Mouse (Mus musculus): Measurements from ENCODE around the gene Lypd1. TPM values are rescaled to one million over a fixed set of nuclear protein-coding genes. Genes with fewer than 3 reads are reported as not detected.

Gene Lypd1
- polyA plus RNA-seq (2014; fragmentation: Nextera tagmentation; extraction: Ambion mirVana): 3.1 and 5.1 TPM in 2 replicates

DNA sequence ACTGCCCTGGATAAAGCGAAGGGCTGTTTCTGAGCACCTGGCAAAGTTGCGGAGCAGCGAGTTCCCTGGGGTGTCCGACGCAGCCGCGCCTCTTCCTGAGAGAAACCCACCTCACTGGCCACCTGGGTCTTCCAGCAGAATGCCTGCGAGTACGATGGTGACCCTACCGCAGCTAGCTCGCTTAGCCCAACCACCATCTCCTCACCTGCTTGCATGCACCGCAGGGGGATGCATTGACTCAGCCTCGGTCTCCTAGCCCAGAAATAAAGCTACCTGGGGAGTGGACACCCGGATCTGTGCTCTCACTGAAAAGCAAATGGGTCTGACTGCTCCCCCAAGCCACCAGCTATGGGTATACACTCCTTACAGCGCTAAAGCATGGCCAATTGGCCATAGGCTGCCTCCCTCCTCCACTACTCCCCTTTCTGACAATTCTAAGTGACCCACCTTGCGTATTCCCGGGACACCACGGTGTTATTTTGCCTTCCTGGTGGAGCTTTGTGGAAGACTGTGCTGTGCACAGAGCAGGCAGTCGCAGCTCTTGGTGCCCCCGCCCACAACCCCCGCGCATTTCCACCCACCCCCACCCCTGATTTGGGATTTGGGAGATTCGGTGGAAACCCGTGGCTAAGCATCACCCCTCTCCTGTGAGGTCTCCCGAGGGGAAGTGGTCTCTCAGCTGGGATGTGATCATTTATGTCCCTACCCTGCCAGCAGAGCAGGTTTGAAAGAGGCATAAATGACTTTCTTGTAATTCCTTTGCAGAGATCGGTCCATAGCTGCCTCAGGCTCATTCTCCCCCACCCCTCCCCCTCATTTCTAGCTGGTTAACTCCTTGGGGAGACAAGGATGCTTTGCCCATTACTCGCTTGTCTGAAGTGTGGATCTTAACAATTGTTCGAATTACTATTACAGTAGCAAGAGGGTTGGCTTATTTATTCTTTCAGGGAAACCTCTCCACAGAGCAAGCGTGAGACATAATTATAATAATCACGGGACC, at the start of gene Lypd1:
TSS of gene Lypd1 (minus strand) at position 501 of the 1,000 bp plus-strand sequence.
- Histone ChIP-seq H3K9me3 (ENCODE audit: control insufficient read depth, low read length) (no peaks in the 10 kb centered on the region), H3K4me2 (ENCODE audit: low read depth, low read length, severe bottlenecking) (peak within 1 kb of the TSS; percentile 99), H3K27me3 (ENCODE audit: control insufficient read depth, insufficient read depth, low read length) (peaks cover 14% of the 10 kb centered on the region), H3K4me3 (ENCODE audit: low read depth, low read length) (peak within 1 kb of the TSS; percentile 49), H3K27ac (ENCODE audit: low read depth, low read length) (no peak within 1 kb of the TSS), H3K36me3 (ENCODE audit: control insufficient read depth, insufficient read depth, low read length) (no peaks in the 10 kb centered on the region), H3K4me1 (replicated peaks; ENCODE audit: control insufficient read depth, insufficient read depth, low read length) (peaks cover 8% of the 10 kb centered on the region), H3K9ac (ENCODE audit: low read length) (peak within 1 kb of the TSS; percentile 55)
- peak; percentile 57 for DNase-seq (ENCODE audit: low spot score)
- peak; percentile 12; the same call in 1 of the 2 replicates for ATAC-seq (replicated peaks; ENCODE audit: low FRiP score)
- WGBS: 4% methylated on average over 30 of the region's 30 CpGs

DNA sequence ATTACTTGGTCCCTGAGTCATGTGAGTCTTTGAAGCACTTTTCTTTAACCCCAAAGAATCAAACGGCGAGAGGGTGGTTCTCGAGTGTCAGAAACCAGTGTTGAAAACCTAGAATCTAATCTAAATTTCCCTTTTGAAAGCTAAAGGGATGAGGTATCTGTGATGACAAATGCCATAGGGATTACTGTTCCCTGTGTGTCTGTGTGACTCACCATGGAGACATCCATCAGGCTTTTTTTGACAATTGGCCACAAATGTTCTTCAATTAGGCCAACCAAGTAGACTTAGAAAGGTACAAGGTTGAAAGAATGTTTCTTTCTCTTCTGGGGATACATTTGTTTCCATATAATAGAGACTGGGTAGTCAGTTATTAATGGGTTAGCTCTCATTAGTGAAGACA, 38.1 kb upstream of the Lypd1 start:
- no peaks in the 10 kb centered on the region for H3K27me3 ChIP-seq (ENCODE audit: control insufficient read depth, insufficient read depth, low read length)
- H3K4me3 ChIP-seq (ENCODE audit: low read depth, low read length): no peak overlapping the region
- H3K9ac ChIP-seq (ENCODE audit: low read length): no peak overlapping the region
- ATAC-seq (replicated peaks; ENCODE audit: low FRiP score) (no peak), DNase-seq (ENCODE audit: low spot score) (no peak)
- WGBS: 91% methylated on average over 3 of the region's 3 CpGs
- H3K9me3 ChIP-seq (ENCODE audit: control insufficient read depth, low read length): no peaks in the 10 kb centered on the region
- H3K36me3 ChIP-seq (ENCODE audit: control insufficient read depth, insufficient read depth, low read length): no peaks in the 10 kb centered on the region
- no peaks in the 10 kb centered on the region for H3K4me1 ChIP-seq (replicated peaks; ENCODE audit: control insufficient read depth, insufficient read depth, low read length)
- no peak overlapping the region for H3K4me2 ChIP-seq (ENCODE audit: low read depth, low read length, severe bottlenecking)
- H3K27ac ChIP-seq (ENCODE audit: low read depth, low read length): no peak overlapping the region

DNA sequence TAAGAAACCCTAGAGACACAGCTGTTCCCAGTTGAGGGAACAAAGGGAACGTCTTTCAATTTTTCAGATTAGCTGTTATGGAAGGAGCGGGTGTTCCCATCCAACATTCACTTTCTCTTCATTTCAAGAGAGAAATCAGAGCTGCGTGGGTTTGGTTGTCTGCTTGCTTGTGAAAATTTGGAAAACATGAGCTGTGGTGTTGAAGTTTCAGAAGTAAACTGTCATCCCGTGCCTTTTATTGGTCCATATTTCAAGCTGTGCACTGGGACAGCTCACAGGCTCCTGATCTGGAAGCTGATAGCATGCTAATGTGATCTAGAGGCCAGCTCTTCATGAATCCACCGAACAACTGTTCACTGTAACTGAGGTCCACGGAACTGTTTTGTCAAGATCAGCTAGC, 36.2 kb upstream of the Lypd1 start:
- no peak for DNase-seq (ENCODE audit: low spot score)
- Histone ChIP-seq H3K4me1 (replicated peaks; ENCODE audit: control insufficient read depth, insufficient read depth, low read length) (no peaks in the 10 kb centered on the region), H3K27ac (ENCODE audit: low read depth, low read length) (no peak overlapping the region), H3K36me3 (ENCODE audit: control insufficient read depth, insufficient read depth, low read length) (no peaks in the 10 kb centered on the region), H3K27me3 (ENCODE audit: control insufficient read depth, insufficient read depth, low read length) (no peaks in the 10 kb centered on the region), H3K4me3 (ENCODE audit: low read depth, low read length) (no peak overlapping the region), H3K9ac (ENCODE audit: low read length) (no peak overlapping the region), H3K4me2 (ENCODE audit: low read depth, low read length, severe bottlenecking) (no peak overlapping the region), H3K9me3 (ENCODE audit: control insufficient read depth, low read length) (no peaks in the 10 kb centered on the region)
- WGBS: 82% methylated on average over 6 of the region's 6 CpGs
- no peak for ATAC-seq (replicated peaks; ENCODE audit: low FRiP score)

DNA sequence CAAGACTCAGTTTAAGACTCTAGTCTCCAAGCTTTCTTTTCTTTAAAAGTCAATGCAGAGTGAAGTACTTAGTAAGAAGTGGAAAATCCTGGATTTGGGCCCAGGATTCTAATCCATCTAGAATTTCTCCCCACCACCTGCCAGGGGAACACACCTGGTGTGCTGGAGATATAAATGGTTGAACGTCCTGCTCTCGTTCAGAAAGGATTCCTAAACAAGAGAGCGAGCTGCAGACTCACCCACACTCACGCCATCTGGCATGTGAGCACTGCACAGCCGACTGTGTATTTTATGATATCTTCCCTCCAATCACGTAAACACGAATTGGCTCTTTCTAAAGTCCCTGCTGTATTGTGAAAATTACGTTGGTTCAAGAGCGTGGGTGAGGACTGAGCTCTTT, 32.2 kb upstream of the Lypd1 start:
- Histone ChIP-seq H3K27me3 (ENCODE audit: control insufficient read depth, insufficient read depth, low read length) (no peaks in the 10 kb centered on the region), H3K4me1 (replicated peaks; ENCODE audit: control insufficient read depth, insufficient read depth, low read length) (no peaks in the 10 kb centered on the region), H3K36me3 (ENCODE audit: control insufficient read depth, insufficient read depth, low read length) (no peaks in the 10 kb centered on the region), H3K27ac (ENCODE audit: low read depth, low read length) (no peak overlapping the region), H3K9me3 (ENCODE audit: control insufficient read depth, low read length) (no peaks in the 10 kb centered on the region), H3K4me3 (ENCODE audit: low read depth, low read length) (no peak overlapping the region), H3K9ac (ENCODE audit: low read length) (no peak overlapping the region), H3K4me2 (ENCODE audit: low read depth, low read length, severe bottlenecking) (no peak overlapping the region)
- ATAC-seq (replicated peaks; ENCODE audit: low FRiP score) (no peak), DNase-seq (ENCODE audit: low spot score) (no peak)
- WGBS: 88% methylated on average over 9 of the region's 9 CpGs

DNA sequence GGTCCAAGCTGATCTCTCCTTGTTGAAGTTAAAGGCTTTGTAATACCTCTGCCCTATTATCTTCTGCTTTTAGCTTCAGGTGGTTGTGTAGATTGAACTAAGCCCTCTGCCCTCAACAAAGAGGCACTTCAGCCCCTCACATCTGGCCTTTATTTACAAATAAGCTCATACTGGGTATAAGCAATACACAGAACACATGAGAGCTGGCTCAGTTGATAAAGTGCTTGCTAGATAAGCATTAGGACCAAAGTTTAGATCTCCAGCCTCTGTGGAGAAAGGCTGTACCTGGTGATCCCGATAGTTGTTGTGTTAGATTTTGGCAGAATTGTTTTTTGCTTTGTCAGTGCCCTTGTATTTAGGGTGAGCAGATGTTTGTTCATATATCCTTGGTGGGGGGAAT, 30.4 kb upstream of the Lypd1 start:
- no peak for DNase-seq (ENCODE audit: low spot score)
- no peak overlapping the region for H3K9ac ChIP-seq (ENCODE audit: low read length)
- WGBS: 86% methylated on average over 1 of the region's 1 CpGs

DNA sequence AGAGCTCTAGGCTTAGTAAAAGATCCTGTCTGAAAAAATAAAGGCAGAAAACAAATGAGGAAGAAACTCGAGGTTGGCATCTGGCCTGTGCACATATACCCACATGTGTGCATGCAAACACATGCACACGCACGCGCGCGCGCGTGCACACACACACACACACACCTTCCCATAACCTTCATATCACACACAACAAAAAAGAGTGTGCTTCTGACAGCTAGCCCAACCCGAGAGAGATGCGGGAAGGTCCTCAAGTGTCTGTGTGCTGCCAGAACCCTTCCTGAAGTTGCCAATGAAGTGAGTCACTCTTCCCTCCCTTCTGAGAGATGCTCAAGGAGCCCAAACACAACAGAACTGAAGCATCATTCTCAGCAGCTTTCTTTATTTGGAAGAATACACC, 12.6 kb upstream of the Lypd1 start:
- WGBS: 96% methylated on average over 10 of the region's 10 CpGs
- no peak for DNase-seq (ENCODE audit: low spot score)

More for the DNA sequence above, 30.4 kb upstream of the Lypd1 start:
- ATAC-seq (replicated peaks; ENCODE audit: low FRiP score): no peak
- Histone ChIP-seq H3K4me3 (ENCODE audit: low read depth, low read length) (no peak overlapping the region), H3K27me3 (ENCODE audit: control insufficient read depth, insufficient read depth, low read length) (no peaks in the 10 kb centered on the region), H3K4me2 (ENCODE audit: low read depth, low read length, severe bottlenecking) (no peak overlapping the region), H3K27ac (ENCODE audit: low read depth, low read length) (no peak overlapping the region), H3K36me3 (ENCODE audit: control insufficient read depth, insufficient read depth, low read length) (no peaks in the 10 kb centered on the region), H3K9me3 (ENCODE audit: control insufficient read depth, low read length) (no peaks in the 10 kb centered on the region), H3K4me1 (replicated peaks; ENCODE audit: control insufficient read depth, insufficient read depth, low read length) (no peaks in the 10 kb centered on the region)

DNA sequence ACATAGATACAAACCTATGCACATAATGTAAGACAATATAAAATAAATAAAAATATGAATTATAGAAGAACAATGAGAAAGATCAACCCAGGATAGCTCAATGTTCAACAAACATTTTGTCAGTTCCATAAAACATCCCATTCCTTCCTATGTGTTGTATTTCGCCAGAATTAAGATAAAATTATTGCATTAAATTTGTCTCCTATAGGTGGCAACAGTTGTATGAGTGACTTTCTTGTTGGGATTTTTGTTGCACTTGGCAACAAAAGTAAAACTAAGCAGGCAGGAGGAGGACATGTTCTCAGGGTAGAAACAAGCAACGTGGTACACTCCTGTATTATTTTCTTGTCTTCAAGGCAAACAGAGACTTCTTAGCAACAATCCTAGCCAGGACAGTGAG, 10.2 kb upstream of the Lypd1 start:
- ATAC-seq (replicated peaks; ENCODE audit: low FRiP score): no peak
- no peak overlapping the region for H3K27ac ChIP-seq (ENCODE audit: low read depth, low read length)
- 82% methylated on average over 2 of the region's 2 CpGs for WGBS
- H3K4me1 ChIP-seq (replicated peaks; ENCODE audit: control insufficient read depth, insufficient read depth, low read length): no peaks in the 10 kb centered on the region
- no peak for DNase-seq (ENCODE audit: low spot score)
- no peak overlapping the region for H3K4me3 ChIP-seq (ENCODE audit: low read depth, low read length)
- H3K36me3 ChIP-seq (ENCODE audit: control insufficient read depth, insufficient read depth, low read length): no peaks in the 10 kb centered on the region
- H3K9me3 ChIP-seq (ENCODE audit: control insufficient read depth, low read length): no peaks in the 10 kb centered on the region
- no peaks in the 10 kb centered on the region for H3K27me3 ChIP-seq (ENCODE audit: control insufficient read depth, insufficient read depth, low read length)
- H3K9ac ChIP-seq (ENCODE audit: low read length): no peak overlapping the region
- no peak overlapping the region for H3K4me2 ChIP-seq (ENCODE audit: low read depth, low read length, severe bottlenecking)

More for the DNA sequence above, 12.6 kb upstream of the Lypd1 start:
- no peaks in the 10 kb centered on the region for H3K27me3 ChIP-seq (ENCODE audit: control insufficient read depth, insufficient read depth, low read length)
- no peak for ATAC-seq (replicated peaks; ENCODE audit: low FRiP score)
- no peak overlapping the region for H3K27ac ChIP-seq (ENCODE audit: low read depth, low read length)
- H3K4me3 ChIP-seq (ENCODE audit: low read depth, low read length): no peak overlapping the region
- H3K36me3 ChIP-seq (ENCODE audit: control insufficient read depth, insufficient read depth, low read length): no peaks in the 10 kb centered on the region
- H3K4me1 ChIP-seq (replicated peaks; ENCODE audit: control insufficient read depth, insufficient read depth, low read length): no peaks in the 10 kb centered on the region
- H3K4me2 ChIP-seq (ENCODE audit: low read depth, low read length, severe bottlenecking): no peak overlapping the region
- H3K9ac ChIP-seq (ENCODE audit: low read length): no peak overlapping the region
- no peaks in the 10 kb centered on the region for H3K9me3 ChIP-seq (ENCODE audit: control insufficient read depth, low read length)

DNA sequence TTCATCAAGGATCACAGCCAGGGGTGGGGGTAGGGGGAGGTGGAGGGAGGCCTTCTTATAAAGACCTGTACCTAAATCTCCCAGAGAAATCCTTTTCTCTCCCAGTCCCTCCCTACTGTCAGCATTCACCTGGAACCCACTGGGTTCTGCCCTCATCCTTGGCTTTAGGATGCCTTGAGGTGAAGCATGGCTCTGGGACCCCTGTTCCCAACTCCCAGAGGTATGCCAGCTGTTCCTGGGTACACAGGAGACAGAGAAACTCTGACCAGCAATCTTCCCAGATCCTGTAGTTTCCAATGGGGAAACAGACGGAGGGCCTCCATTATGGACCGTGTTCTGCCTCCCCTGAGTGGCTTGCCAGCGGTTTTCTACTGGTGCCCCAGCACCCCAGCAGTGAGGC, 7.8 kb upstream of the Lypd1 start:
- Histone ChIP-seq H3K4me1 (replicated peaks; ENCODE audit: control insufficient read depth, insufficient read depth, low read length) (no peaks in the 10 kb centered on the region), H3K9ac (ENCODE audit: low read length) (no peak overlapping the region), H3K9me3 (ENCODE audit: control insufficient read depth, low read length) (no peaks in the 10 kb centered on the region), H3K36me3 (ENCODE audit: control insufficient read depth, insufficient read depth, low read length) (no peaks in the 10 kb centered on the region), H3K4me2 (ENCODE audit: low read depth, low read length, severe bottlenecking) (no peak overlapping the region), H3K4me3 (ENCODE audit: low read depth, low read length) (no peak overlapping the region), H3K27ac (ENCODE audit: low read depth, low read length) (no peak overlapping the region), H3K27me3 (ENCODE audit: control insufficient read depth, insufficient read depth, low read length) (no peaks in the 10 kb centered on the region)
- WGBS: 85% methylated on average over 3 of the region's 3 CpGs
- ATAC-seq (replicated peaks; ENCODE audit: low FRiP score) (no peak), DNase-seq (ENCODE audit: low spot score) (no peak)

Data from forebrain, embryonic 11.5 days (tissue).